Mouse (Mus musculus): ENCODE results near the gene C87499. TPM values are rescaled to one million over a fixed set of nuclear protein-coding genes. Genes with fewer than 3 reads are reported as not detected.

Gene C87499
- polyA plus RNA-seq, 1 experiment from 2014 or later: not detected

Other genes with a start within 250 kb of the C87499 start
- 3.9 TPM in 2 replicates for gene Hacd4, start 195.5 kb downstream of the C87499 start, polyA plus RNA-seq (2016; fragmentation: Nextera tagmentation; extraction: Ambion mirVana)
- gene Ifnb1, start 111.6 kb downstream of the C87499 start, polyA plus RNA-seq (2016; fragmentation: Nextera tagmentation; extraction: Ambion mirVana): not detected in 2 replicates
- gene Ifna15, start 76.2 kb downstream of the C87499 start, polyA plus RNA-seq (2016; fragmentation: Nextera tagmentation; extraction: Ambion mirVana): not detected in 2 replicates
- gene Ifna14, start 62.6 kb downstream of the C87499 start, polyA plus RNA-seq (2016; fragmentation: Nextera tagmentation; extraction: Ambion mirVana): not detected in 2 replicates
- gene Ifna9, start 42.0 kb downstream of the C87499 start, polyA plus RNA-seq (2016; fragmentation: Nextera tagmentation; extraction: Ambion mirVana): not detected in 2 replicates
- gene Ifna12, start 31.0 kb downstream of the C87499 start, polyA plus RNA-seq (2016; fragmentation: Nextera tagmentation; extraction: Ambion mirVana): not detected in 2 replicates
- gene Ifna13, start 10.0 kb upstream of the C87499 start, polyA plus RNA-seq (2016; fragmentation: Nextera tagmentation; extraction: Ambion mirVana): not detected in 2 replicates
- not detected in 2 replicates for gene Ifna16, start 42.5 kb upstream of the C87499 start, polyA plus RNA-seq (2016; fragmentation: Nextera tagmentation; extraction: Ambion mirVana)
- not detected in 2 replicates for gene Ifna2, start 49.5 kb upstream of the C87499 start, polyA plus RNA-seq (2016; fragmentation: Nextera tagmentation; extraction: Ambion mirVana)
- not detected in 2 replicates for gene Ifnab, start 56.9 kb upstream of the C87499 start, polyA plus RNA-seq (2016; fragmentation: Nextera tagmentation; extraction: Ambion mirVana)
- gene Gm26566, start 87.4 kb upstream of the C87499 start, polyA plus RNA-seq (2016; fragmentation: Nextera tagmentation; extraction: Ambion mirVana): 1.4 and 1.9 TPM in 2 replicates
- 144 and 152 TPM in 2 replicates for gene Klhl9, start 88.1 kb upstream of the C87499 start, polyA plus RNA-seq (2016; fragmentation: Nextera tagmentation; extraction: Ambion mirVana)
- gene Gm13271, start 120.5 kb upstream of the C87499 start, polyA plus RNA-seq (2016; fragmentation: Nextera tagmentation; extraction: Ambion mirVana): not detected in 2 replicates
- 0.31 and 0.39 TPM in 2 replicates for gene Gm13283, start 125.7 kb upstream of the C87499 start, polyA plus RNA-seq (2016; fragmentation: Nextera tagmentation; extraction: Ambion mirVana)
- gene Gm13290, start 139.4 kb upstream of the C87499 start, polyA plus RNA-seq (2016; fragmentation: Nextera tagmentation; extraction: Ambion mirVana): not detected in 2 replicates
- gene Gm13289, start 142.5 kb upstream of the C87499 start, polyA plus RNA-seq (2016; fragmentation: Nextera tagmentation; extraction: Ambion mirVana): not detected in 2 replicates
- gene Gm13272, start 145.4 kb upstream of the C87499 start, polyA plus RNA-seq (2016; fragmentation: Nextera tagmentation; extraction: Ambion mirVana): not detected in 2 replicates
- not detected in 2 replicates for gene Ifnz, start 147.7 kb upstream of the C87499 start, polyA plus RNA-seq (2016; fragmentation: Nextera tagmentation; extraction: Ambion mirVana)
- gene Gm13276, start 151.3 kb upstream of the C87499 start, polyA plus RNA-seq (2016; fragmentation: Nextera tagmentation; extraction: Ambion mirVana): 0.62 TPM in 1 of 2 replicates, not detected in the other
- gene Gm13277, start 154.2 kb upstream of the C87499 start, polyA plus RNA-seq (2016; fragmentation: Nextera tagmentation; extraction: Ambion mirVana): not detected in 2 replicates
- not detected in 2 replicates for gene Gm13278, start 157.1 kb upstream of the C87499 start, polyA plus RNA-seq (2016; fragmentation: Nextera tagmentation; extraction: Ambion mirVana)
- not detected in 2 replicates for gene Gm13275, start 160.1 kb upstream of the C87499 start, polyA plus RNA-seq (2016; fragmentation: Nextera tagmentation; extraction: Ambion mirVana)
- not detected in 2 replicates for gene Gm13279, start 163.0 kb upstream of the C87499 start, polyA plus RNA-seq (2016; fragmentation: Nextera tagmentation; extraction: Ambion mirVana)
- 0.26 and 0.95 TPM in 2 replicates for gene Gm13285, start 165.3 kb upstream of the C87499 start, polyA plus RNA-seq (2016; fragmentation: Nextera tagmentation; extraction: Ambion mirVana)
- gene Gm13287, start 168.8 kb upstream of the C87499 start, polyA plus RNA-seq (2016; fragmentation: Nextera tagmentation; extraction: Ambion mirVana): not detected in 2 replicates
- gene Gm13288, start 171.1 kb upstream of the C87499 start, polyA plus RNA-seq (2016; fragmentation: Nextera tagmentation; extraction: Ambion mirVana): not detected in 2 replicates
- not detected in 2 replicates for gene Ifna7, start 181.8 kb upstream of the C87499 start, polyA plus RNA-seq (2016; fragmentation: Nextera tagmentation; extraction: Ambion mirVana)
- not detected in 2 replicates for gene Ifna11, start 185.5 kb upstream of the C87499 start, polyA plus RNA-seq (2016; fragmentation: Nextera tagmentation; extraction: Ambion mirVana)
- gene Ifna6, start 193.0 kb upstream of the C87499 start, polyA plus RNA-seq (2016; fragmentation: Nextera tagmentation; extraction: Ambion mirVana): not detected in 2 replicates
- gene Ifna5, start 201.1 kb upstream of the C87499 start, polyA plus RNA-seq (2016; fragmentation: Nextera tagmentation; extraction: Ambion mirVana): not detected in 2 replicates
- gene Ifna4, start 207.4 kb upstream of the C87499 start, polyA plus RNA-seq (2016; fragmentation: Nextera tagmentation; extraction: Ambion mirVana): not detected in 2 replicates
- not detected in 2 replicates for gene Ifna1, start 215.7 kb upstream of the C87499 start, polyA plus RNA-seq (2016; fragmentation: Nextera tagmentation; extraction: Ambion mirVana)
- not detected in 2 replicates for gene Ifne, start 245.8 kb upstream of the C87499 start, polyA plus RNA-seq (2016; fragmentation: Nextera tagmentation; extraction: Ambion mirVana)